Mouse (Mus musculus) ES-E14 (cell line): Measurements from ENCODE around the gene Plekho1. TPM values are rescaled to one million over a fixed set of nuclear protein-coding genes. Genes with fewer than 3 reads are reported as not detected.

ENCODE experiments used
- DNase-seq: peaks from one replicate; pipeline ENCODE4 v3.0.0-alpha.2; 2013; ENCODE audit warnings: low read depth, low spot score
- H3K27ac ChIP-seq: 2 replicates; pipeline ENCODE4 v1.5.1; 2012; ENCODE audit warnings: low read depth, mild to moderate bottlenecking, low read length, moderate library complexity, mixed read lengths; ENCODE audit not compliant: poor library complexity, insufficient read depth, severe bottlenecking
- H3K36me3 ChIP-seq: 2 replicates; pipeline ENCODE4 v1.6.1; 2012; ENCODE audit warnings: mild to moderate bottlenecking, low read length, moderate library complexity, mixed read lengths; ENCODE audit not compliant: control insufficient read depth, poor library complexity, insufficient read depth, severe bottlenecking
- H3K4me1 ChIP-seq, 2 experiments: fragments of 150-350 bp in 1 of 2; sonication (generic) in 1 of 2; 2 replicates each; pipeline ENCODE4 v1.6.1; 2012; ENCODE audit warnings: low read length in 2 of 2, mild to moderate bottlenecking in 1 of 2, mixed read lengths in 1 of 2; ENCODE audit not compliant: control insufficient read depth in 2 of 2, insufficient read depth in 2 of 2, poor library complexity in 1 of 2
- H3K4me3 ChIP-seq, 2 experiments: fragments of 150-350 bp in 1 of 2; sonication (generic) in 1 of 2; 2 replicates each; pipeline ENCODE4 v1.5.1; 2012; ENCODE audit warnings: low read length in 2 of 2, low read depth in 1 of 2, mild to moderate bottlenecking in 1 of 2, mixed read lengths in 1 of 2; ENCODE audit not compliant: insufficient read depth in 1 of 2, poor library complexity in 1 of 2, severe bottlenecking in 1 of 2
- H3K9ac ChIP-seq: 2 replicates; pipeline ENCODE4 v1.6.1; 2012; ENCODE audit warnings: low read depth, mild to moderate bottlenecking, low read length, mixed read lengths; ENCODE audit not compliant: poor library complexity, insufficient read depth, severe bottlenecking
- H3K9me3 ChIP-seq: fragments of 150-350 bp; sonication (generic); 2 replicates; pipeline ENCODE4 v1.6.1; 2012; ENCODE audit warnings: low read depth, mild to moderate bottlenecking, low read length; ENCODE audit not compliant: control insufficient read depth, insufficient read depth
- CHD2 ChIP-seq: IDR thresholded peaks from 2 replicates; pipeline ENCODE4 v1.6.1; 2014; ENCODE audit warnings: mild to moderate bottlenecking, low read depth, low read length, inconsistent platforms
- HCFC1 ChIP-seq: IDR thresholded peaks from 2 replicates; pipeline ENCODE4 v1.6.1; 2012; ENCODE audit warnings: low read length, inconsistent platforms, borderline replicate concordance; ENCODE audit not compliant: insufficient read depth
- MAFK ChIP-seq: IDR thresholded peaks from 2 replicates; pipeline ENCODE4 v1.6.1; 2014; ENCODE audit warnings: mild to moderate bottlenecking, low read depth, low read length, inconsistent platforms; ENCODE audit not compliant: insufficient read depth
- ZC3H11A ChIP-seq: IDR thresholded peaks from 2 replicates; pipeline ENCODE4 v1.6.1; 2012; ENCODE audit warnings: low read depth, mild to moderate bottlenecking, inconsistent platforms, low read length, borderline replicate concordance
- ZNF384 ChIP-seq: IDR thresholded peaks from 2 replicates; pipeline ENCODE4 v1.6.1; 2012; ENCODE audit warnings: low read depth, low read length, inconsistent platforms
- in situ Hi-C, 2 experiments: fragments of 600-800 bp; cut with MboI; formaldehyde crosslinking; loops; one replicate each; pipeline ENCODE4 v1.15.1; 2025; ENCODE audit warnings: low sequenced_read_pairs in 2 of 2, inconsistent platforms in 1 of 2; ENCODE audit not compliant: unreplicated experiment in 2 of 2
- total RNA-seq: library from RNA; depleted of rRNA; stranded (reverse); fragments of 300-350 nt; gene quantifications from 2 replicates; pipeline ENCODE4 v1.2.3, GENCODE M21; 2012

Plekho1 gene
- total RNA-seq, 1 experiment, result 19.6 TPM

GRCm38 (mm10) chr3:96027145-96027544 is 31.3 kb upstream of the Plekho1 start:
- Histone ChIP-seq H3K4me3 (no peak overlapping the region), H3K4me1 (no peaks in the 10 kb centered on the region), H3K36me3 (no peaks in the 10 kb centered on the region), H3K9me3 (no peaks in the 10 kb centered on the region), H3K9ac (no peak overlapping the region), H3K27ac (no peak overlapping the region)
- in situ Hi-C loops, result no loop called here
- no peak for DNase-seq
- no peak for TF ChIP-seq ZNF384
- TF ChIP-seq HCFC1, result no peak
- TF ChIP-seq MAFK, result no peak
- no peak for TF ChIP-seq CHD2
- no peak for TF ChIP-seq ZC3H11A

GRCm38 (mm10) chr3:96021421-96022128 is 25.8 kb upstream of the Plekho1 start:
- Histone ChIP-seq H3K9ac (no peak overlapping the region), H3K4me3 (no peak overlapping the region), H3K36me3 (no peaks in the 10 kb centered on the region), H3K27ac (no peak overlapping the region), H3K9me3 (no peaks in the 10 kb centered on the region), H3K4me1 (no peaks in the 10 kb centered on the region)
- DNase-seq, result no peak
- TF ChIP-seq ZC3H11A (no peak), CHD2 (no peak), ZNF384 (no peak), HCFC1 (no peak), MAFK (no peak)
- in situ Hi-C loops, result no loop called here

- no peaks in the 10 kb centered on the region for H3K9me3 ChIP-seq
- H3K9ac ChIP-seq, result no peak overlapping the region
- TF ChIP-seq CHD2, result no peak
- no peak for DNase-seq
- H3K4me1 ChIP-seq, result no peaks in the 10 kb centered on the region; a peak in 1 of 4 replicates
- no peaks in the 10 kb centered on the region for H3K36me3 ChIP-seq
- no peak overlapping the region for H3K4me3 ChIP-seq
- no peak overlapping the region for H3K27ac ChIP-seq
- in situ Hi-C loops, result no loop called here
Measured at GRCm38 (mm10) chr3:96020735-96021134, 24.9 kb upstream of the Plekho1 start.

- H3K4me1 ChIP-seq, result no peaks in the 10 kb centered on the region; a peak in 1 of 4 replicates
- H3K9me3 ChIP-seq, result no peaks in the 10 kb centered on the region
- no peak overlapping the region for H3K27ac ChIP-seq
- no peak for TF ChIP-seq ZC3H11A
- no peak for TF ChIP-seq CHD2
- TF ChIP-seq MAFK, result no peak
- no peak for TF ChIP-seq HCFC1
- no peak for TF ChIP-seq ZNF384
- H3K36me3 ChIP-seq, result no peaks in the 10 kb centered on the region
- DNase-seq, result no peak
- no peak overlapping the region for H3K4me3 ChIP-seq
- in situ Hi-C loops, result no loop called here
- no peak overlapping the region for H3K9ac ChIP-seq
Measured at GRCm38 (mm10) chr3:96017461-96017860, 21.7 kb upstream of the Plekho1 start.
